Mouse (Mus musculus) liver, embryonic 12.5 days (tissue): ENCODE measurements at regions not wholly inside any gene's neighbourhood (a gene's known extent, or its start where the extent isn't known, plus 50 kb on each side); places are given as distances from the start of the nearest gene placed in this dataset.
A peak's percentile ranks its signal among the peaks of the same experiment; 100 is the strongest.

ENCODE experiments used
- ATAC-seq: fragments of 200-750 bp; cut with Nextera tagmentation; 2 replicates; pipeline ENCODE4 v1.8.0; 2017; ENCODE audit warnings: moderate number of reproducible peaks, mild to moderate bottlenecking, moderate library complexity
- H3K27ac ChIP-seq: fragments of 300-500 bp; sonication (generic); 2 replicates; pipeline ENCODE4 v1.5.1; 2016; ENCODE audit warnings: mild to moderate bottlenecking
- H3K27me3 ChIP-seq: fragments of 300-500 bp; sonication (generic); replicated peaks from 2 replicates; pipeline ENCODE4 v1.6.1; 2016; ENCODE audit warnings: mild to moderate bottlenecking, moderate library complexity
- H3K36me3 ChIP-seq: fragments of 300-500 bp; sonication (generic); 2 replicates; pipeline ENCODE4 v1.6.1; 2016; ENCODE audit warnings: mild to moderate bottlenecking, moderate library complexity
- H3K4me1 ChIP-seq: fragments of 300-500 bp; sonication (generic); 2 replicates; pipeline ENCODE4 v1.6.1; 2016
- H3K4me2 ChIP-seq: fragments of 300-500 bp; sonication (generic); 2 replicates; pipeline ENCODE4 v1.6.1; 2016; ENCODE audit warnings: mild to moderate bottlenecking, moderate library complexity
- H3K4me3 ChIP-seq: fragments of 300-500 bp; sonication (generic); 2 replicates; pipeline ENCODE4 v1.5.1; 2016; ENCODE audit warnings: mild to moderate bottlenecking, moderate library complexity
- H3K9ac ChIP-seq: fragments of 300-500 bp; sonication (generic); 2 replicates; pipeline ENCODE4 v1.6.1; 2016; ENCODE audit warnings: mild to moderate bottlenecking, moderate library complexity
- H3K9me3 ChIP-seq: fragments of 300-500 bp; sonication (generic); replicated peaks from 2 replicates; pipeline ENCODE4 v1.6.1; 2016; ENCODE audit warnings: mild to moderate bottlenecking, moderate library complexity
- WGBS: fragments of 180-500 bp; shearing (Covaris S2); methylation state at CpG from one replicate; pipeline ENCODE4 v1.1.7; 2016; ENCODE audit not compliant: insufficient replicate concordance; 5-methylcytosine and 5-hydroxymethylcytosine counted together

DNA sequence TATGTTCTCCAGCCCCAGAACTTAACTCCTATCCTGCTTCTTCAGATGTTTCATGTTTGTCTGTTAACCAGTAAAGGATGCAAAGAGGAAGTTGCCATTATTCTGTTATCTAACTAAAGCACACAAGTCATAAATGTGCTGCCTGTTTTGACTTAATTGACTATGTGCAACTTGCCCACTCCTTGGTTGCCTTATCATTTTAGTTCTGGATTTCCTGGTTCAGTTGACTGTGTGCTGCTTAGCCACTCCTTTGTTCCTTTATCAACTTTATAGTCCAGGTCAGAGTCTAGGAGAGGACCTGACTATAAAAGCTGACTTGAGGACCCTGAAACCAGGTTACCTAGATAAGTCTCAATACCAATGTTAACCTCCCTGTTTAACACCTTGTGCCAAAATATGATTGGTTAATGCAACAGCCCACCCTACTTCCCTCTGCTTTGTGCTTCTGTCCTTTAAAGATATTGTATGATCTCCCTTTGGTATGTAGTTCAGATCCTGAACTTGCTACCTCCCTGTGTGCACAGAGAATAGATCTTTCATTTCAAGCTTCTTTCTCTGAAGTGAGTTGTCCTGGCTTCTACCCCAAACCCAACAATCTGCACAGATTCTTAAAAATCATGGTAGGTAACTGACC lies 721.2 kb upstream of the Lcorl start:
- no peaks in the 10 kb centered on the region for H3K36me3 ChIP-seq
- no peak overlapping the region for H3K27ac ChIP-seq
- no peaks in the 10 kb centered on the region for H3K27me3 ChIP-seq
- H3K4me3 ChIP-seq, result no peak overlapping the region
- peak; percentile 47; the same call in 1 of the 2 replicates for ATAC-seq
- H3K9me3 ChIP-seq, result no peaks in the 10 kb centered on the region
- no peak overlapping the region for H3K4me2 ChIP-seq
- no peak overlapping the region for H3K9ac ChIP-seq
- H3K4me1 ChIP-seq, result no peaks in the 10 kb centered on the region

- no peaks in the 10 kb centered on the region for H3K36me3 ChIP-seq
- no peak overlapping the region for H3K4me2 ChIP-seq
- ATAC-seq, result no peak
- no peak overlapping the region for H3K4me3 ChIP-seq
- H3K9ac ChIP-seq, result no peak overlapping the region
- WGBS, result 61% methylated on average over 1 of the region's 1 CpGs
- H3K27me3 ChIP-seq, result no peaks in the 10 kb centered on the region
- H3K9me3 ChIP-seq, result no peaks in the 10 kb centered on the region
- H3K27ac ChIP-seq, result no peak overlapping the region
- no peaks in the 10 kb centered on the region for H3K4me1 ChIP-seq
These were observed 716.5 kb upstream of the Lcorl start for GRCm38 (mm10) chr5:46573869-46574268.

GRCm38 (mm10) chr5:46573280-46573670 lies 715.9 kb upstream of the Lcorl start:
- Histone ChIP-seq H3K36me3 (no peaks in the 10 kb centered on the region), H3K27me3 (no peaks in the 10 kb centered on the region), H3K4me1 (no peaks in the 10 kb centered on the region), H3K9me3 (no peaks in the 10 kb centered on the region), H3K4me3 (no peak overlapping the region), H3K4me2 (no peak overlapping the region), H3K27ac (no peak overlapping the region), H3K9ac (no peak overlapping the region)
- WGBS, result 65% methylated on average over 7 of the region's 7 CpGs
- ATAC-seq, result no peak

DNA sequence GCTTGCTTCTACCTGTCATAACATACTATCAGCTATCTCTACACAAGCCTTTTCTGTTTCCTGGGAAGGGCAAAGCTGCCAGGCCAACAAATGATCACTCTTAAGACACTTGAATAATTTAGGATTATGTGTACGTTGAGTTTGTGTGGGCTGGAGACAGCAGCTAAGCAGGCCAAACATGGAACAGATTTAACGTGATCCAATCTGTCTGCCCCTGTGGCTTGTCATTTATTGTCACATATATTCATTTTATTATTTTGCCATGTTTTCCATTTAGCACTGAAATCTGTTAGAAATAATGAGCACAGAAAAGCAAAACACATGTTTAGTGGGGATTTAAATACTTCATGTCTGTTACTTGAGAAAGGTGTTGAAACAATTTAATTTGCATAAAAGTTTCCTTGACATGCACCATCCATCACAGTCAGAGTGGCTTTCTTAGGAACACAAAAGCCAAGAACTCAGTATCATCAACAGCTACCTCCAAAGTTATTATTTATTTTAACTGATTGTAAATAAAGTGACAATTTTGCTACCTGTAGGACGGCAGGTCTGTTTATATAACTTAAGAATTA lies 699.4 kb upstream of the Lcorl start:
- 72% methylated on average over 3 of the region's 3 CpGs for WGBS
- Histone ChIP-seq H3K27me3 (no peaks in the 10 kb centered on the region), H3K4me2 (no peak overlapping the region), H3K36me3 (no peaks in the 10 kb centered on the region), H3K9me3 (no peaks in the 10 kb centered on the region), H3K27ac (no peak overlapping the region), H3K9ac (no peak overlapping the region), H3K4me1 (no peaks in the 10 kb centered on the region), H3K4me3 (no peak overlapping the region)
- ATAC-seq, result no peak

DNA sequence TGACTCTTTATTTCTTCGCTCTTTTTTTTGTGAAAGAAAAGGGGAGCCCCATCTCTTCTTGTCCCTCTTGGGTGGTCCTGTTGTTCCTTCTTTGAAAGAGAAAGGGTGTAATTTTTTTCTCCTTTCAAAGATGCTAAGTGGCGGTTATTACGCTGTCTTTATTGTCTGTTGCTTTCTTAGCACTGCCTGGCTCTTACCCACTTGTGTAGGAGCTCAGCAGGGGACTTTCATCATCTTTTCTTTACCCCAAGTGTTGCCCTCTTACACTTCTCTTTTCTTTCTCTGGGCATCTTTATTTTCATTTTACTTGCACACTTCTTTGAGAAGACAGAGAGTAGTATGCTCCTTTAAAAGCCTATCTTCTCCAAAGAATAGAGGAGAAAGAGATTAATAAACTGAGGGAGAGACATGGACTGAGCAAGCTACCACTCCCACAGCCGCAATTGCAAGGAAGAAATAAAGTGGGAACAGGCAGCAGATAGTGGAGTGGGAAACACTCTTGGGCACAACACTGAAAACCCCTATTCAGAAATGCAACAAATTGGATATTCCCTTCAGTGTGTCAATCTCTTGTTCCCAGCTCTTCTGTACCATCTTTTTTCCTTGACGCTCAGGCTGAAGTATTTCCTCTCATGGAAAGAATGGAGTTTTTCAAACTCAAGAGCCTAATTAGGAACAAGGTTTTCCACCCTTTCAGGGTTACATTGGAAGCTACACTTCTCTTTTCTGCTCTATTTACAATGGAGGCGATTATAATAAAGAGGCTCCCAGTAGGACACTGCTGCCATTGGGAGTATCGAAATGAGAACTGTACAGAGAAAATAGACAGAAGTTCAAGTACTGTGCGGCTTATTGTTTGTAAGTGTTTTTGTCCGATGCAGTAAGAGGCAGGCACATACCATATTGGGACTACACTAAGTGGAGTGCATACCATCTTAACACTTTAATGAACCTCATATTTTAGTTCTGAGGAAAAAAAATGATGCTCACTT lies 684.2 kb upstream of the Lcorl start:
- H3K9me3 ChIP-seq, result no peaks in the 10 kb centered on the region
- H3K27ac ChIP-seq, result no peak overlapping the region
- H3K36me3 ChIP-seq, result no peaks in the 10 kb centered on the region
- no peak overlapping the region for H3K4me3 ChIP-seq
- H3K9ac ChIP-seq, result no peak overlapping the region
- no peak overlapping the region for H3K4me2 ChIP-seq
- WGBS, result 63% methylated on average over 9 of the region's 9 CpGs
- ATAC-seq, result no peak
- H3K4me1 ChIP-seq, result no peaks in the 10 kb centered on the region
- no peaks in the 10 kb centered on the region for H3K27me3 ChIP-seq
